Mouse (Mus musculus) testis, adult 2 months (tissue): ENCODE data around the gene Rae1.

Source experiments
- CTCF ChIP-seq: fragments of 200-500 bp; IDR thresholded peaks from 2 replicates; pipeline ENCODE4 v1.5.1; 2012; ENCODE audit warnings: low read depth, mild to moderate bottlenecking, inconsistent platforms, low read length, moderate library complexity; ENCODE audit not compliant: control insufficient read depth, insufficient read depth, insufficient replicate concordance
- POLR2A ChIP-seq: fragments of 200-500 bp; IDR thresholded peaks from 2 replicates; pipeline ENCODE4 v1.6.1; 2012; ENCODE audit warnings: low read depth, mild to moderate bottlenecking, inconsistent platforms, low read length, moderate library complexity; ENCODE audit not compliant: control insufficient read depth

GRCm38 (mm10) chr2:173036611-173037010 is 36.7 kb downstream of the Rae1 start:
- TF ChIP-seq CTCF, result no peak
- TF ChIP-seq POLR2A, result no peak
